Mouse (Mus musculus) intestine, postnatal 0 days (tissue): ENCODE results near the gene Reck. TPM values are rescaled to one million over a fixed set of nuclear protein-coding genes. Genes with fewer than 3 reads are reported as not detected.

ENCODE experiments used
- ATAC-seq: fragments of 200-750 bp; cut with Nextera tagmentation; 2 replicates; pipeline ENCODE4 v1.8.0; 2017; ENCODE audit warnings: mild to moderate bottlenecking, moderate TSS enrichment, moderate library complexity
- H3K27ac ChIP-seq: fragments of 300-500 bp; sonication (generic); 2 replicates; pipeline ENCODE4 v1.5.1; 2014; ENCODE audit warnings: mild to moderate bottlenecking, low read depth, low read length, moderate library complexity
- H3K27me3 ChIP-seq: fragments of 300-500 bp; sonication (generic); replicated peaks from 2 replicates; pipeline ENCODE4 v1.6.1; 2014; ENCODE audit warnings: low read length, mixed read lengths; ENCODE audit not compliant: control insufficient read depth, insufficient read depth
- H3K36me3 ChIP-seq: fragments of 300-500 bp; sonication (generic); 2 replicates; pipeline ENCODE4 v1.6.1; 2014; ENCODE audit warnings: mild to moderate bottlenecking, moderate library complexity; ENCODE audit not compliant: control insufficient read depth, insufficient read depth
- H3K4me1 ChIP-seq: fragments of 300-500 bp; sonication (generic); replicated peaks from 2 replicates; pipeline ENCODE4 v1.6.1; 2014; ENCODE audit warnings: antibody characterized with exemption, low read length, mixed read lengths; ENCODE audit not compliant: control insufficient read depth, insufficient read depth
- H3K4me2 ChIP-seq: fragments of 300-500 bp; sonication (generic); replicated peaks from 2 replicates; pipeline ENCODE4 v1.6.1; 2014; ENCODE audit warnings: low read depth, mild to moderate bottlenecking, moderate library complexity
- H3K4me3 ChIP-seq: fragments of 300-500 bp; sonication (generic); 2 replicates; pipeline ENCODE4 v1.5.1; 2014; ENCODE audit warnings: low read depth, low read length
- H3K9ac ChIP-seq: fragments of 300-500 bp; sonication (generic); 2 replicates; pipeline ENCODE4 v1.6.1; 2014; ENCODE audit warnings: mild to moderate bottlenecking, low read depth, low read length
- H3K9me3 ChIP-seq: fragments of 300-500 bp; sonication (generic); 2 replicates; pipeline ENCODE4 v1.6.1; 2016; ENCODE audit warnings: mixed run types; ENCODE audit not compliant: control insufficient read depth
- CTCF ChIP-seq: sonication (generic); IDR thresholded peaks from 2 replicates; pipeline ENCODE4 v1.5.1; 2016; ENCODE audit warnings: low read depth, mild to moderate bottlenecking, control low read depth, antibody characterized with exemption, moderate library complexity
- WGBS: fragments of 180-500 bp; shearing (Covaris S2); extraction: QIAGEN DNeasy Blood & Tissue Kit; methylation state at CpG from one replicate; pipeline ENCODE4 v1.1.7; 2014; 5-methylcytosine and 5-hydroxymethylcytosine counted together
- polyA plus RNA-seq: library from polyadenylated mRNA; unstranded; fragments of >200 nt; fragmentation: Nextera tagmentation; extraction: Ambion mirVana; gene quantifications from 2 replicates; pipeline ENCODE4 v1.2.1, GENCODE M21; 2015

Reck gene
- polyA plus RNA-seq, 1 experiment from 2014 or later = 5.7 TPM

- no peak overlapping the region for H3K9ac ChIP-seq
- H3K4me1 ChIP-seq = no peaks in the 10 kb centered on the region
- no peak overlapping the region for H3K27ac ChIP-seq
- H3K36me3 ChIP-seq = no peaks in the 10 kb centered on the region
- H3K4me2 ChIP-seq = no peak overlapping the region
- no peaks in the 10 kb centered on the region for H3K27me3 ChIP-seq
- WGBS = 94% methylated on average over 1 of the region's 1 CpGs
- ATAC-seq = no peak
- no peak overlapping the region for H3K4me3 ChIP-seq
- no peaks in the 10 kb centered on the region for H3K9me3 ChIP-seq
- peak; percentile 34; the same call in 1 of the 2 replicates for TF ChIP-seq CTCF
Observed at GRCm38 (mm10) chr4:43920602-43921001, 45.3 kb downstream of the Reck start.

GRCm38 (mm10) chr4:43925125-43925524, 49.8 kb downstream of the Reck start:
- H3K9ac ChIP-seq = no peak overlapping the region
- no peak overlapping the region for H3K4me2 ChIP-seq
- H3K9me3 ChIP-seq = no peaks in the 10 kb centered on the region
- H3K27ac ChIP-seq = no peak overlapping the region
- 83% methylated on average over 6 of the region's 6 CpGs for WGBS
- TF ChIP-seq CTCF = no peak
- no peak overlapping the region for H3K4me3 ChIP-seq
- no peaks in the 10 kb centered on the region for H3K27me3 ChIP-seq
- H3K36me3 ChIP-seq = peaks cover 2% of the 10 kb centered on the region; the same call in 1 of the 2 replicates
- H3K4me1 ChIP-seq = no peaks in the 10 kb centered on the region
- ATAC-seq = no peak

GRCm38 (mm10) chr4:43925779-43926178, 50.4 kb downstream of the Reck start:
- 15% methylated on average over 3 of the region's 3 CpGs for WGBS

GRCm38 (mm10) chr4:43927826-43928225, 52.5 kb downstream of the Reck start:
- Histone ChIP-seq H3K9ac (no peak overlapping the region), H3K27me3 (no peaks in the 10 kb centered on the region), H3K36me3 (peaks cover 7% of the 10 kb centered on the region; the same call in 1 of the 2 replicates), H3K27ac (no peak overlapping the region), H3K4me1 (no peaks in the 10 kb centered on the region), H3K9me3 (no peaks in the 10 kb centered on the region), H3K4me2 (no peak overlapping the region), H3K4me3 (no peak overlapping the region)
- ATAC-seq = no peak
- WGBS = 96% methylated on average over 3 of the region's 3 CpGs
- TF ChIP-seq CTCF = peak; percentile 65

More at GRCm38 (mm10) chr4:43925779-43926178, 50.4 kb downstream of the Reck start:
- H3K27me3 ChIP-seq = no peaks in the 10 kb centered on the region
- H3K27ac ChIP-seq = no peak overlapping the region
- H3K4me3 ChIP-seq = no peak overlapping the region
- peak; percentile 97 for TF ChIP-seq CTCF
- H3K4me2 ChIP-seq = no peak overlapping the region
- no peaks in the 10 kb centered on the region for H3K4me1 ChIP-seq
- H3K36me3 ChIP-seq = peaks cover 4% of the 10 kb centered on the region; the same call in 1 of the 2 replicates
- no peaks in the 10 kb centered on the region for H3K9me3 ChIP-seq
- peak; percentile 57 for ATAC-seq
- H3K9ac ChIP-seq = no peak overlapping the region

GRCm38 (mm10) chr4:43931877-43932276, 56.5 kb downstream of the Reck start:
- H3K4me1 ChIP-seq = no peaks in the 10 kb centered on the region
- no peak overlapping the region for H3K4me2 ChIP-seq
- no peak overlapping the region for H3K27ac ChIP-seq
- no peak for TF ChIP-seq CTCF
- no peak for ATAC-seq
- 77% methylated on average over 4 of the region's 4 CpGs for WGBS
- H3K27me3 ChIP-seq = no peaks in the 10 kb centered on the region
- H3K36me3 ChIP-seq = peaks cover 7% of the 10 kb centered on the region; the same call in 1 of the 2 replicates
- no peak overlapping the region for H3K4me3 ChIP-seq
- no peak overlapping the region for H3K9ac ChIP-seq
- H3K9me3 ChIP-seq = no peaks in the 10 kb centered on the region

- Histone ChIP-seq H3K36me3 (peaks cover 5% of the 10 kb centered on the region; the same call in 1 of the 2 replicates), H3K9me3 (no peaks in the 10 kb centered on the region), H3K27me3 (no peaks in the 10 kb centered on the region), H3K4me3 (no peak overlapping the region), H3K4me2 (no peak overlapping the region), H3K27ac (no peak overlapping the region), H3K4me1 (no peaks in the 10 kb centered on the region), H3K9ac (no peak overlapping the region)
- WGBS = 68% methylated on average over 4 of the region's 4 CpGs
- no peak for TF ChIP-seq CTCF
- ATAC-seq = no peak
Observed at GRCm38 (mm10) chr4:43936186-43936585, 60.9 kb downstream of the Reck start.
